Mouse (Mus musculus) spleen, adult 2 months (tissue): ENCODE measurements at regions not wholly inside any gene's neighbourhood (a gene's known extent, or its start where the extent isn't known, plus 50 kb on each side); places are given as distances from the start of the nearest gene placed in this dataset.

Source experiments
- DNase-seq, 2 experiments: peaks; one replicate each; pipeline versions ENCODE4 v3.0.0 to v3.0.0-alpha.2; 2012 to 2021; ENCODE audit warnings: low spot score in 2 of 2, low read depth in 1 of 2
- H3K27ac ChIP-seq: fragments of 200-500 bp; 2 replicates; pipeline ENCODE4 v1.5.1; 2012; ENCODE audit warnings: low read length, inconsistent platforms; ENCODE audit not compliant: insufficient read depth
- H3K27me3 ChIP-seq: fragments of 200-500 bp; 2 replicates; pipeline ENCODE4 v1.6.1; 2012; ENCODE audit warnings: mild to moderate bottlenecking, moderate library complexity, low read length, inconsistent platforms; ENCODE audit not compliant: control insufficient read depth, insufficient read depth
- H3K36me3 ChIP-seq: fragments of 200-500 bp; 2 replicates; pipeline ENCODE4 v1.6.1; 2012; ENCODE audit warnings: mild to moderate bottlenecking, low read length, inconsistent platforms; ENCODE audit not compliant: control insufficient read depth, insufficient read depth
- H3K4me1 ChIP-seq: fragments of 200-500 bp; 2 replicates; pipeline ENCODE4 v1.6.1; 2011; ENCODE audit warnings: inconsistent platforms; ENCODE audit not compliant: control insufficient read depth, insufficient read depth, insufficient read length
- H3K4me3 ChIP-seq: fragments of 200-500 bp; 2 replicates; pipeline ENCODE4 v1.5.1; 2011; ENCODE audit warnings: mild to moderate bottlenecking, inconsistent platforms; ENCODE audit not compliant: insufficient read depth, insufficient read length; ENCODE audit errors: extremely low read depth
- CTCF ChIP-seq: fragments of 200-500 bp; IDR thresholded peaks from 2 replicates; pipeline ENCODE4 v1.5.1; 2011; ENCODE audit warnings: mild to moderate bottlenecking, inconsistent platforms; ENCODE audit not compliant: insufficient read depth, insufficient read length, insufficient replicate concordance; ENCODE audit errors: extremely low read depth
- POLR2A ChIP-seq: fragments of 200-500 bp; IDR thresholded peaks from 2 replicates; pipeline ENCODE4 v1.6.1; 2011; ENCODE audit warnings: low read depth, low read length, inconsistent platforms
- WGBS: fragments of 180-500 bp; shearing (Covaris S2); methylation state at CpG from one replicate; pipeline ENCODE4 v1.1.7; 2018; 5-methylcytosine and 5-hydroxymethylcytosine counted together

- Histone ChIP-seq H3K27ac (peak overlapping the region; percentile 40; the same call in 1 of the 2 replicates), H3K27me3 (no peaks in the 10 kb centered on the region; the same call in 1 of the 2 replicates), H3K4me3 (no peak overlapping the region), H3K4me1 (peaks cover 2% of the 10 kb centered on the region; the same call in 1 of the 2 replicates), H3K36me3 (no peaks in the 10 kb centered on the region)
- TF ChIP-seq POLR2A (no peak), CTCF (no peak)
- DNase-seq, result peak in 1 of 2 experiments; percentile 4
- 29% methylated on average over 13 of the region's 13 CpGs for WGBS
Observed at GRCm38 (mm10) chr1:154033958-154034606, 134.1 kb upstream of the Teddm2 start.

- H3K36me3 ChIP-seq, result no peaks in the 10 kb centered on the region
- no peak for TF ChIP-seq CTCF
- no peak for TF ChIP-seq POLR2A
- H3K27me3 ChIP-seq, result no peaks in the 10 kb centered on the region; the same call in 1 of the 2 replicates
- peaks cover 2% of the 10 kb centered on the region; the same call in 1 of the 2 replicates for H3K4me1 ChIP-seq
- 82% methylated on average over 4 of the region's 4 CpGs for WGBS
- no peak for DNase-seq
- H3K27ac ChIP-seq, result no peak overlapping the region
- H3K4me3 ChIP-seq, result no peak overlapping the region
Observed at GRCm38 (mm10) chr1:154036729-154037270, 136.8 kb upstream of the Teddm2 start.

GRCm38 (mm10) chr1:154038241-154038640, 138.2 kb upstream of the Teddm2 start:
- H3K4me3 ChIP-seq, result no peak overlapping the region
- WGBS, result 86% methylated on average over 2 of the region's 2 CpGs
- TF ChIP-seq CTCF (no peak), POLR2A (no peak)

GRCm38 (mm10) chr1:154040907-154041306, 140.9 kb upstream of the Teddm2 start:
- Histone ChIP-seq H3K27ac (no peak overlapping the region), H3K27me3 (no peaks in the 10 kb centered on the region), H3K36me3 (no peaks in the 10 kb centered on the region), H3K4me1 (no peaks in the 10 kb centered on the region), H3K4me3 (no peak overlapping the region)
- no peak for DNase-seq
- TF ChIP-seq POLR2A (no peak), CTCF (no peak)
- WGBS, result 57% methylated on average over 3 of the region's 3 CpGs

More at GRCm38 (mm10) chr1:154038241-154038640, 138.2 kb upstream of the Teddm2 start:
- no peaks in the 10 kb centered on the region; the same call in 1 of the 2 replicates for H3K4me1 ChIP-seq
- no peak for DNase-seq
- H3K36me3 ChIP-seq, result no peaks in the 10 kb centered on the region
- no peak overlapping the region for H3K27ac ChIP-seq
- H3K27me3 ChIP-seq, result no peaks in the 10 kb centered on the region

GRCm38 (mm10) chr1:154042956-154043355, 142.9 kb upstream of the Teddm2 start:
- TF ChIP-seq CTCF (no peak), POLR2A (no peak)
- DNase-seq, result no peak
- no peaks in the 10 kb centered on the region for H3K4me1 ChIP-seq

GRCm38 (mm10) chr1:154044712-154045111, 144.7 kb upstream of the Teddm2 start:
- WGBS, result 86% methylated on average over 4 of the region's 4 CpGs
- no peaks in the 10 kb centered on the region for H3K36me3 ChIP-seq
- no peaks in the 10 kb centered on the region for H3K27me3 ChIP-seq
- DNase-seq, result no peak
- H3K4me1 ChIP-seq, result no peaks in the 10 kb centered on the region
- no peak overlapping the region for H3K4me3 ChIP-seq
- H3K27ac ChIP-seq, result no peak overlapping the region
- no peak for TF ChIP-seq CTCF
- no peak for TF ChIP-seq POLR2A

More at GRCm38 (mm10) chr1:154042956-154043355, 142.9 kb upstream of the Teddm2 start:
- H3K36me3 ChIP-seq, result no peaks in the 10 kb centered on the region
- 76% methylated on average over 2 of the region's 2 CpGs for WGBS
- H3K27me3 ChIP-seq, result no peaks in the 10 kb centered on the region
- no peak overlapping the region for H3K4me3 ChIP-seq
- no peak overlapping the region for H3K27ac ChIP-seq

- Histone ChIP-seq H3K36me3 (no peaks in the 10 kb centered on the region), H3K4me1 (no peaks in the 10 kb centered on the region), H3K27ac (no peak overlapping the region), H3K4me3 (no peak overlapping the region), H3K27me3 (no peaks in the 10 kb centered on the region)
- DNase-seq, result no peak
- TF ChIP-seq CTCF (no peak), POLR2A (no peak)
Observed at GRCm38 (mm10) chr1:154045951-154046350, 145.9 kb upstream of the Teddm2 start.
